Mouse (Mus musculus) embryonic facial prominence, embryonic 15.5 days (tissue): ENCODE measurements at regions not wholly inside any gene's neighbourhood (a gene's known extent, or its start where the extent isn't known, plus 50 kb on each side); places are given as distances from the start of the nearest gene placed in this dataset.
A peak's percentile ranks its signal among the peaks of the same experiment; 100 is the strongest.

Experiments used
- ATAC-seq: fragments of 200-750 bp; cut with Nextera tagmentation; 2 replicates; pipeline ENCODE4 v1.8.0; 2017; ENCODE audit warnings: low read depth, moderate TSS enrichment; ENCODE audit not compliant: insufficient number of reproducible peaks, low FRiP score, low TSS enrichment
- H3K27ac ChIP-seq: fragments of 300-500 bp; sonication (generic); replicated peaks from 2 replicates; pipeline ENCODE4 v1.5.1; 2015; ENCODE audit warnings: mild to moderate bottlenecking, inconsistent platforms
- H3K27me3 ChIP-seq: fragments of 300-500 bp; sonication (generic); 2 replicates; pipeline ENCODE4 v1.6.1; 2015; ENCODE audit warnings: inconsistent platforms
- H3K36me3 ChIP-seq: fragments of 300-500 bp; sonication (generic); 2 replicates; pipeline ENCODE4 v1.6.1; 2015; ENCODE audit warnings: mild to moderate bottlenecking, inconsistent platforms
- H3K4me1 ChIP-seq: fragments of 300-500 bp; sonication (generic); 2 replicates; pipeline ENCODE4 v1.6.1; 2015; ENCODE audit warnings: inconsistent platforms
- H3K4me2 ChIP-seq: fragments of 300-500 bp; sonication (generic); replicated peaks from 2 replicates; pipeline ENCODE4 v1.6.1; 2015; ENCODE audit warnings: mild to moderate bottlenecking, inconsistent platforms
- H3K4me3 ChIP-seq: fragments of 300-500 bp; sonication (generic); replicated peaks from 2 replicates; pipeline ENCODE4 v1.5.1; 2015; ENCODE audit warnings: mild to moderate bottlenecking, inconsistent platforms
- H3K9ac ChIP-seq: fragments of 300-500 bp; sonication (generic); 2 replicates; pipeline ENCODE4 v1.6.1; 2015; ENCODE audit warnings: inconsistent platforms
- H3K9me3 ChIP-seq: fragments of 300-500 bp; sonication (generic); replicated peaks from 2 replicates; pipeline ENCODE4 v1.6.1; 2016; ENCODE audit warnings: inconsistent platforms
- WGBS: fragments of 180-500 bp; shearing (Covaris S2); methylation state at CpG from one replicate; pipeline ENCODE4 v1.1.7; 2015; 5-methylcytosine and 5-hydroxymethylcytosine counted together

DNA sequence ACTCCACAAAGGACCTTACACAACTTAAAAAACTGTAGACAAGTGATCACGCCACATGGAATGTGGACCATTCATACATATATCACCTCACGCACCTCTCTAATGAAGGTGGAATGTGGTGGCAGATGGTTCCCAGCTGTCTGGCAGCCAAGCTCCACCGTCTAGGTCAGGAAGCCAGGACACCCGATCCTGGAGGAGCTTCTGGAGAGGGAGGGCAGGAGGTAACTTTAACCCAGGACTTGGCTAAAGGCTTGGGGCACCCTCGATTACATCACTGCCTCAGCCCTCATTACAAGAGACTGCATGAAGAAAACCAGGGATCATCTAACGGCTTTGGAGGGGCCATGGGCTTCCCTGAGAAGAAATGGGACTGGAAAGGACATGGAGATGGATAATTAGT lies 88.8 kb downstream of the Insig2 start:
- no peaks in the 10 kb centered on the region for H3K27me3 ChIP-seq
- no peak overlapping the region for H3K4me2 ChIP-seq
- H3K4me3 ChIP-seq, result no peak overlapping the region
- peaks cover 3% of the 10 kb centered on the region; the same call in 1 of the 2 replicates for H3K4me1 ChIP-seq
- no peaks in the 10 kb centered on the region for H3K9me3 ChIP-seq
- H3K27ac ChIP-seq, result no peak overlapping the region
- 29% methylated on average over 6 of the region's 6 CpGs for WGBS
- no peaks in the 10 kb centered on the region for H3K36me3 ChIP-seq
- no peak for ATAC-seq
- H3K9ac ChIP-seq, result no peak overlapping the region

GRCm38 (mm10) chr1:121247556-121247955 lies 84.8 kb downstream of the Insig2 start:
- H3K27ac ChIP-seq, result no peak overlapping the region
- no peak overlapping the region for H3K4me2 ChIP-seq
- 17% methylated on average over 2 of the region's 2 CpGs for WGBS
- H3K27me3 ChIP-seq, result no peaks in the 10 kb centered on the region
- no peaks in the 10 kb centered on the region for H3K9me3 ChIP-seq
- ATAC-seq, result peak; percentile 19; the same call in 1 of the 2 replicates
- H3K4me1 ChIP-seq, result peaks cover 3% of the 10 kb centered on the region; the same call in 1 of the 2 replicates
- H3K4me3 ChIP-seq, result no peak overlapping the region
- no peak overlapping the region for H3K9ac ChIP-seq
- no peaks in the 10 kb centered on the region for H3K36me3 ChIP-seq

GRCm38 (mm10) chr1:121249081-121249480 lies 83.3 kb downstream of the Insig2 start:
- WGBS, result 62% methylated on average over 1 of the region's 1 CpGs
- no peaks in the 10 kb centered on the region for H3K36me3 ChIP-seq
- no peak overlapping the region for H3K4me3 ChIP-seq
- H3K9ac ChIP-seq, result no peak overlapping the region
- H3K4me1 ChIP-seq, result no peaks in the 10 kb centered on the region; the same call in 1 of the 2 replicates
- H3K4me2 ChIP-seq, result no peak overlapping the region
- ATAC-seq, result no peak
- no peak overlapping the region for H3K27ac ChIP-seq
- no peaks in the 10 kb centered on the region for H3K9me3 ChIP-seq
- H3K27me3 ChIP-seq, result no peaks in the 10 kb centered on the region

DNA sequence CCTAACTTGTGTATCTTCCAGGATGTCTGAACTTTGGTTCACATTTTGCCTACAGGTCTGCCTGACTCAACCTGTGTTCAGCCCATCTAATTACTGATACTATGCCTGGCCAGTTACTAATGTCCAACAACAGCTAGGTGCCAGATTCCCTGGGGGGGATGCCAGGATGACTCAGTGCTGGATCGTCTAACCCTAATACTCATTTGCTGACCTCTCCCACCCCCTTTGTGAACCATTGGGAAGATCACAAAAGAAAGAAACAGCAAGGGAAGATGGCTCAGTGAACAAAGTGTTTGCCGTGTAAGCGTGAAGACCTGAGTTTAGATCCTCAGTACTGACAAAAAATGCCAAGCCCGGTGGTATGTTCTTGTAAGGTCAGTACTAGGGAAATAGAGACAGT lies 81.7 kb downstream of the Insig2 start:
- no peaks in the 10 kb centered on the region; the same call in 1 of the 2 replicates for H3K4me1 ChIP-seq
- no peak overlapping the region for H3K27ac ChIP-seq
- no peaks in the 10 kb centered on the region for H3K36me3 ChIP-seq
- no peak for ATAC-seq
- no peaks in the 10 kb centered on the region for H3K27me3 ChIP-seq
- H3K4me3 ChIP-seq, result no peak overlapping the region
- no peak overlapping the region for H3K4me2 ChIP-seq
- H3K9me3 ChIP-seq, result no peaks in the 10 kb centered on the region
- no peak overlapping the region for H3K9ac ChIP-seq
- 87% methylated on average over 4 of the region's 4 CpGs for WGBS

GRCm38 (mm10) chr1:121252056-121252455 lies 80.3 kb downstream of the Insig2 start:
- Histone ChIP-seq H3K9me3 (no peaks in the 10 kb centered on the region), H3K27ac (no peak overlapping the region), H3K36me3 (no peaks in the 10 kb centered on the region), H3K9ac (no peak overlapping the region), H3K4me2 (no peak overlapping the region), H3K4me1 (no peaks in the 10 kb centered on the region; the same call in 1 of the 2 replicates), H3K27me3 (no peaks in the 10 kb centered on the region), H3K4me3 (no peak overlapping the region)
- ATAC-seq, result no peak
- WGBS, result 37% methylated on average over 7 of the region's 7 CpGs

DNA sequence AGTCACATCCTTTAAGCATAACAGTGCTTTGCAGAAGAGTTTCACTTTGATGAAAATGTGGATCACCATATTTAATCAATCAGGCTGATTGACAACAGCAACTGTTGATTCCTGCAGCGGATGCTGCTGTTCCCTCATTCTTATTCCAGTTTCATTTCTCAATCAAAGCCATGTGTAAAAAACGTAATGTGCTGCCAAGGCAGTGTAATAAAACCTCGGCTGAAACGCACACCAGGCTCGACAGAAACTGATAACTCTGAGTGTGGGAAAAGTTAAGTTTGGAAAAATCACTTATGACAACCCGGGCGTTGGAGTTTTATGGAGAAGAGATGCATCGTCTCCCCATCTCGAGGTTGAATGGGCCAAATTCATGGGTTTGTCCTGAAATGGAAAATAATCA lies 78.2 kb downstream of the Insig2 start:
- Histone ChIP-seq H3K4me3 (no peak overlapping the region), H3K27me3 (no peaks in the 10 kb centered on the region), H3K4me2 (0 out of 2 replicates have a peak overlapping the region, but pooled peaks have one; percentile 2), H3K4me1 (no peaks in the 10 kb centered on the region), H3K9me3 (no peaks in the 10 kb centered on the region), H3K9ac (no peak overlapping the region), H3K27ac (peak overlapping the region; percentile 40), H3K36me3 (no peaks in the 10 kb centered on the region)
- 33% methylated on average over 9 of the region's 9 CpGs for WGBS
- no peak for ATAC-seq
